Mouse (Mus musculus): ENCODE measurements around the gene P4ha2.

Gene P4ha2

DNA sequence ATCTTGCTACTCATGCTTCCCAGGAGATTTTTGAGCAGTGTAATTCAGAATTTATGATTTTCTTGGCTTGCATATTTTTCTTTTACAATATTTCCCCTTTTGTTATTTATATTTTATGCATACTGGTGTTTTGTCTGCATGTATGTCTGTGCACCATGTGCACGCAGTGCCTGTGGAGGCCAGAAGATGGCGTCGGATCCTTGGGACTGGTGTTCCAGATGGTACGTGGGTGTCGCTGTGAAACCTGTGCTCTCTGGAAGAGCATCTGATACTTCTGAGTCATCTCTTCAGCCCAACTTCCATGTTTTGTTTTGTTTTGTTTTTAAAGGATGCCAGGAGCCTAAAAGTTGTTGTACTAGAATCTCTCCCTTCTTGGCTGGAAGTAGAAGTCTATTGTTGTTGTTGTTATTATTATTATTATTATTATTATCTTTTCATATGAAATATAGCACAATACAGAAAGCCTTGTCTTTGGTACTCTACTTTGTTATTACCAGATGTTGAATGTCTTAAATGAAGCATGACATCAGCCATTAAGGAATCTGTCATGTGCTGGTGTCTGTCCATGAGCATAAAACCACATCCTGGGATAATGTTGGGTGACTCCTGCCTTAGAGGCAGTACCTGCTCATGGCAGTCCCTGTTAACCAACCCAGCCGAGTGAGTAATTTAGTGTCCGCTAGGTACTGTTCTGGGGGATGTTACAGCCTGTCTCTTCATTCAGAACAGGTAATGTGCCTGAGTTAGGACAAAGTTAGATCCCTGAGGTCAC, 41.5 kb downstream of the P4ha2 start:
- no peak for DNase-seq

DNA sequence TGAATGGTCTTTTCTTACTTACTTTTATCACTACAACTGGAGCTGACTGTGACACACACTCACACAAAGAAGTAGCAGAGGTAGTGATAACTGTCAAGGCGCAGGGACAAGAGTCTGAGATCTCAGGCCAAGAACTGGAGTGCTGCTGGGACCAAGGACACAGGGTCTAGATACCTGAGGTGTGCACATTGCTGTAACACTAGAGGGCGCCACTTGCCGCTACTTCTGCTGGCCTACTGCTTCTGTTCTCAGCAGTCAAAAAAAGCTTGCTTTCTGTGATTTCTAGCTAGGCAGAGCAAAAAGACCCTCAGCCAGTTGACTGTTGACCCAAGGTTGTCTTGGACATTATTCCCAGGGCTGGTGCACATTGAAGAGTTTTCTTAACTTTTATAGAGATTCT, 45.0 kb downstream of the P4ha2 start:
- peak; percentile 78 to 80 for DNase-seq

DNA sequence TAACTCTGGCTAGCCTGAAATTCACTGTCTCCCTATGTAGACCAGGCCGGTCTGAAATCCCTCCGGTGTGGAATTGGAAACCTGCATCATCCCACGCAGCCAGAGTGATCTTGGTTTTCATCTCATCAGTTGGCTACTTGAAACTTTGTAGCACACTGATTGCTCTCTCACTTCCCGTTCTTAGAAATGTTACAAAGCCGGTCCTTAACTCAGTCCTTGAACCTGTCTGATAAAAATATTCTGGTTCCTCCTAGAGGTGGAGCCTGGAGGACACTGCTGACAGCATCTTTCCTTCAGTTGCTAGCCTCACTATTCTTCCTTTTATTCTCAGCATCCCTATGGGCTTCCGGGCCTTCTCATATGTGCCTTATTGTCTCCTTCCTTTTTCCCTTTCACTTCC, 46.1 kb downstream of the P4ha2 start:
- DNase-seq = no peak

DNA sequence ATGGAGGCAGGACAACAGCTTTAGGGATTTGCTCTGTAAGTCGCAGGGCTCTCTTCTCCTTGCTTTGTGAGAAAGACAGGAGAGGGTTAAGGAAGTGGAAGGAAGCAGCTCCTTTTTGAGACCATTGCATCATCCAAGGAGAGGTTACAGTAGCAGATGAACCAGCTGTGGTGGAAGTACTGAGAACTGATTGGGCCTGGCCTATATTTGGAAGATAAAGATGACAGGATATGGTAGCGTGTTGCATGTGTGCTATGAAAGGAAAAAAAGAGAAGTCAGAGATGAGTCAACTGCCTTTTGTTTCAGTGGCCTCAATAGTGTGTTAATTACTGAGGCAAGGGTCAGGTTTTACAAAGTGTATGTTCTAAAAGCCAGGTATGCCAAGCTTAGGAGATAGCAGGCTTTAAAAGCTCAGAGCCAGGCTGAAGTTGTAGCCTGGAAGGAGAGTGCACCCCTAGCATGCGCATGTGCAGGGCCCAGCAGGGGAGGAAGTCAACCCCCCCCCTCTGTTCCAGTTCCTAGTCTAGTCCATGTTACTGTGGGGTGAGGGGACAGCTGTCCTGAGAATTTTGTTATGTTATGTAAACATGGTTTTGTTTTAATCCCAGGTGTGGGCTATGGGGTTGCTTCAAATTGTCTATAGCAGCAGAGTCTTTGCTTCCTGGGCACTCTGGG, 50.0 kb downstream of the P4ha2 start:
- DNase-seq = no peak

DNA sequence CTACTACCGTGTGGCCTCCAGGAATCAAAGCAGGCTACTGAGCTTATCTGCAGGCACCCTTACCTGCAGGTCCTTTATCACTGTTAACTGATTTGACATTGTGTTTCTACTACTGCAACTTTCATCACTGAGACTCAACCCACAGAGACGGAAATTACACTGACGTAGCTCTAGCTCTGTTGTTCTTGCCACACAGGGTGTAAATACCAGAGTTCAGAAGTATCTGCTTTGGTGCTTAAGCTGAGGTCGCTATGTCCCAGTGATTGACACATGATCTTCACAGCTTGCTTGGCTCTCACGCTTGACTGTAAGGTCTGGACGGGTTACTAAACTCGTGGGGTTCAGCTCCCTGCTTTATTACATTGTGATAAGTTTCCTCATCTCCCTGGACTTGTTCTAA, 51.2 kb downstream of the P4ha2 start:
- no peak for DNase-seq

GRCm38 (mm10) chr11:54152957-54153356, 53.1 kb downstream of the P4ha2 start:
- DNase-seq = no peak

DNA sequence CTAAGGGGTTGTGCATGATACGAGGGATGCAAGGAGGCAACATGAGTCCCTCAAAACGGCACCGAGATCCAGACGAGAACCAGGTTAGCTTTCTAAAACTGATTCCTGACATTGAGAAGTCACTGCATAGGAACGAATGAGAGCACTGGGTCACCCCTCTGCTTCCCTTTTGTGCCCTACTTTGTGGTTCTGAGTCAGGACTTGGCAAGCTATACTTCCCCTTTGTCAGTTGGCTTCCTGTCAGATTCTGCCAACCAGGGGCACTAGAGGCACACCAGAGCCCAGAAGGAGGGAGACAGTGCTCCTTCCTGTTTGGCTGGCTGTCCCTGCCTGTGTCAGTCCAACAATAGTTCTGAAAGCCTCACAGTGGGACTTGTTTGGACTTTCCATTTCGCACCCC, 56.0 kb downstream of the P4ha2 start:
- DNase-seq = peak; percentile 62

DNA sequence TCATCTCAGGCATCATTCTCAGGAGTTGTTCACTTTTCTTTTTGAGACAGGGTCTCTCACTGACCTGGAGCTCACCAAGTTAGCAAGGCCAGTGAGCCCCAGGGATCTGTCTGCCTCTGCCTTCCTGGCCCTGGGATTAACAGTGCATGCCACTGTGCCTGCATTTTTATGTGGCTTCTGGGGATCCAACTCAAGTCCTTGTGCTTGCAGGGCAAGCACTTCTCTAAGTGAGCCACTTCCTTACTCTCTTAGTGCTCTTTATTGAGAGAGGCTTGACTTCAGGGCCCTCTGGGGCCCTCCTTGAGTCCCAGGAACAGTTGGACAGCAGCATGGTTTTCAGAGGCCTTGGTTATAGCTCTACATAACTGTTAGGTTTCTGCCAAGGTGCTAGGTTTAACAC, 56.6 kb downstream of the P4ha2 start:
- no peak for DNase-seq

DNA sequence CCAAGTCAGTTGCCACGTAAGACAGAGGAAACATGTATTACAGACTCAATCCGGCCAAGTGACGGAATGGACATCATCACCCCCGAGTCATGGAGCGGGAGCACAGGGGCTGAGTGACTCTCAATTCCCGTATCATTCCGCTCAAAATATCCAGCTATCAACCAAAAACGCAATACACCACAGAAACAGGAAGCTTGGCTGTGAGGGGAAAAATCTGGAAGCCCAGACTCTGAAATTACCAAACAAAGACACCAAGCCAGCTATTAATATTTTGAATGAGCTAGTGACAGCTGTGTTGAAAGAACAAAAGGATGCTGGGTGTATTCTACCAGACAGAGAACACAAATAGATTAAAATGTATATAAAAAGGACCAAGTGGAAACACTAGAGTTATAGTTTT, 57.7 kb downstream of the P4ha2 start:
- no peak for DNase-seq

GRCm38 (mm10) chr11:54160435-54160834, 60.5 kb downstream of the P4ha2 start:
- DNase-seq = no peak

GRCm38 (mm10) chr11:54160920-54161319, 61.0 kb downstream of the P4ha2 start:
- no peak for DNase-seq

GRCm38 (mm10) chr11:54161514-54161913, 61.6 kb downstream of the P4ha2 start:
- DNase-seq = no peak

- DNase-seq = no peak
These were observed 63.1 kb downstream of the P4ha2 start for GRCm38 (mm10) chr11:54162968-54163367.

DNA sequence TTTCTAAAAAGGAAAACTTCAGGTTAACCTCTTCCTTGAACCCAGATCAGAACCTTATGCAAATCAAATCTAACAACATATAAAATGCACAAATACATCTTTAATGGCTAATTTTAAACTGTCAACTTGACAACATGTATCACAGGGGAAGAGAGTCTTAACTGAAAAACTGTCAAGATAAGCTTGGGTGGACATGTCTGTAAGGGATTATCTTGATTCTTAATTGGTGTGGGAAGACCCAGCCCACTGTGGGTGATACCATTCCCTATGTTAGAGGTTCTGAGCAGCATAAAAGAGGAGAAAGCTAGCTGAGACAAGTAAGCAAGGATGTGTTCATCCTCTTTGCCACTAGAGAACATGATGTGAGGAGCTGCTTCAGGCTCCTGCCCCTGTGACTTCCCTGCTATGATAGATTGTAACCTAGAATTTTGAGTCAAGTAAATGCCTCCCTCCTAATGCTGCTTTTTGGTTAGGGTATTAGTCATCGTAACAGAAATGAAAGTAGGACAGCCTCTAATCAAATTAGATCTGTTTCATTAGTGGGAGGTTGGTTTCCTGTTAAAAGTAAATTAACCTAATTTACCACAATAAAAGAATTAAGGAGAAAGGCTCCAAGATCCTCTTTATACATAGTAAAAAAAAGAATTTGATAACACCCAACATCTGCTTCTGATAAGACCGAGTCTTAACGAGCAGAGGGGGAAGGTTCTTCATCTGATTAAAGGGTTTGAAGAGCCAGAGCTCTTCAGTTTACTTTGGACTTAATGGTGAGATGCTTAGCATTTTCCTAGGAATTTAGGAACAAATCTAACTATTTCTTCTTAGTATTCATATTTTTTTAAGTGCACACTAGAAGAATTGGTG, 69.8 kb downstream of the P4ha2 start:
- DNase-seq = no peak

DNA sequence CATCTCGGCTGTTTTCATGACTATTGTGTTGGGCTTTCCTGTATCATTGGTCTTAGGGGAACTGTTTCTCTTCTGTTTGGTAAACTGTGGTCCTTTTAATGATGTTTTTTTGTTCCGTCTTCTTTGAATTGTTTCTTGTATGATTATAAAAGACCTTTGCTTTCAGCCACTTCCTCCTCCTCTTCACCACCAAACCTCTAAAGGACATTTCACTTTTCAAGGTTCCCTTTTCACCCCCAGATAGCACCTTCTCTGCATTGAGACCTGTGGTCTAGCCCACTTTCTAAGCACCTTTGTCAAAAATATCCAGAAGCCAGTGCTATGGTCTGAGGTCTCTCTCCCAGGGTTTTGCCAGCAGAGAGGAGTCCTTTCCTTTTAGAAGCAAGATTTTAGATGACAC, 71.3 kb downstream of the P4ha2 start:
- no peak for DNase-seq

DNA sequence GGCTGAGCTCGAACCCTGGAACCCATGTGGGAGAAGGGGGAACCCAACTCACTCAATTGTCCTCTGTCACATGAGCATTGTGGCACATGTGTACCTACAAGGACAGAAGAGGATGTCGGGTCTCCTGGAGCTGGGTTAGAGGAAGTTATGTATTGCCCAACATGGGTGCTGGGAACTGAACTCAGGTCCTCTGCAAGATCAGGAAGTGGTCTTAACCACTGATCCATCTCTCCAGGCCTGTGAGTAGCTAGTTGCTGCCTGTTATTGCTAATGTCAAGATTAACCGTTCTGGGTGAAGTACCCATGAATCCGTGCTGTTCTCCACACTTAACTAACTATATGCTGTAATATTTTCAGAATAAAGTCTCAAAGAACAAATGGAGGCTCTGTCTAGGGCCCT, 74.3 kb downstream of the P4ha2 start:
- DNase-seq = no peak

DNA sequence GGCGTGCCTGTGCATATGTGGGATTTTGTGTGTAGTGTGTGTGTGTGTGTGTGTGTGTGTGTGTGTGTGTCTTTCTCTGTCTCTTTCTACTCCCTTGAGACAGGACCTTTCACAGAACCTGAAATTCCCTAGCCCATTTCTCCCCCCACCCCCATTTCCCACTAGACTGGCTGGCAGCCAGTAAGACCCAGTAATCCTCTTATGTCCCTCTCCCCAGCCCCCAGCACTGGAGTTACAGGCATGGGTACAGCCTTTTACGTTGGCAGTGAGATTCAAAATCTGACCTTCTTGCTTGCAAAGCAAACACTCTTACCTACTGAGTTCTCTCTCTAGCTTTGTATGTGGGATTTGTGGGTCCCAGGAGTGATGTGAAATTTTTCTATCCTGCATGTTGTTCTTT, 75.0 kb downstream of the P4ha2 start:
- DNase-seq = no peak
